8 mouse cellular contexts compared by ENCODE assay signal in the genomic region with DNA sequence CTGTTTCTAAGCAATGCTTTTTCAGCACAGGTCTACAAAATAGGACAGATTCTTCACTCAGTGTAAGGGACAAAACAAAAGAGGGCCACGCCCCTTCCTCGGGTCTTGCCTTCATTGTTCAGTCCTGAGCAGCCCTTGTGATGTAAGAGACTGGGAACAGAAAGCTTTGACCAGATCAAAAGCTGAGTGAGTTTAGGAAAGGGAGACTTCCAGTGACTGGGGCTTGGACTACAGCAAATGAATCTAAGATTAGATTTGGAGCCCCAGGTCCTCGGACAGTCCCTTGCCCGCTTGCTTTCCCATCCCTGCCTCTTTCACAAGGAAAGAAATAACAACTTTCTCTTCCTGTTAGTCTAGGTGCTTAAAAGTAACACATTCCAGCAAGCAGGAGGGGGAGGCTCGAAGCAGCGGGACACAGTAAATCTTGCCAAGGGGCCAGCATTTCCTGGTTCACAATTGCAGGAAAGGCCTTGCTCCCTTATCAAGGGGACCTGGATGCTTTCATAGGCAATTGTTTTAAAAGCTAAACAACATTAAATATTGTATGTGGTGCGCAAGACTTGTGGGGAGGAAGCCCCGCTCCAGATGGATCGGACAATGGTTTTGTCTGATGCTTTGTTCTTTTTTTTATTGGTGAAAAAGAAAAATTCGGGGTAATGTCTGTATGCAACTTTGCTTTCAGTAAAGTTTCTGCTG.
DNase-seq lines count a peak whose midpoint lies in the region; ATAC-seq and TF ChIP-seq lines count a peak whose summit lies in the region.

No protein-coding gene starts in this region.

- TF ChIP-seq CTCF in intestine, postnatal 0 days (IDR thresholded peaks at IDR 0.05; ENCODE audit: low read depth) = no peak

- H3K4me3 ChIP-seq in intestine, embryonic 16.5 days (ENCODE audit: low read length) = no peak overlapping the region
- no peak overlapping the region for H3K4me3 ChIP-seq in intestine, postnatal 0 days (ENCODE audit: low read depth, low read length)
- H3K4me3 ChIP-seq in stomach, embryonic 14.5 days (ENCODE audit: low read depth, low read length) = no peak overlapping the region

- DNase-seq in heart, adult 11 months = peak; percentile 99
- DNase-seq in kidney, adult 18-20 months = peak; percentile 53
- peak; percentile 78 for DNase-seq in lung, postnatal 10 days
- DNase-seq in cerebellum, postnatal 25 days = no peak

- H3K4me1 ChIP-seq in intestine, embryonic 16.5 days (ENCODE audit: control insufficient read depth, insufficient read depth, low read length) = no peaks in the 10 kb centered on the region
- H3K4me1 ChIP-seq in intestine, postnatal 0 days (replicated peaks; ENCODE audit: control insufficient read depth, insufficient read depth, low read length) = no peaks in the 10 kb centered on the region
- H3K4me1 ChIP-seq in stomach, embryonic 14.5 days (ENCODE audit: control insufficient read depth, insufficient read depth, low read length) = peaks cover 6% of the 10 kb centered on the region; the same call in 1 of the 2 replicates

- no peaks in the 10 kb centered on the region for H3K36me3 ChIP-seq in intestine, embryonic 16.5 days (ENCODE audit: control insufficient read depth, insufficient read depth, low read length)
- H3K36me3 ChIP-seq in intestine, postnatal 0 days (ENCODE audit: control insufficient read depth, insufficient read depth) = no peaks in the 10 kb centered on the region
- no peaks in the 10 kb centered on the region for H3K36me3 ChIP-seq in stomach, embryonic 14.5 days (ENCODE audit: control insufficient read depth, insufficient read depth, low read length)

- H3K4me2 ChIP-seq in intestine, embryonic 16.5 days (ENCODE audit: low read depth, low read length) = no peak overlapping the region
- no peak overlapping the region for H3K4me2 ChIP-seq in intestine, postnatal 0 days (replicated peaks; ENCODE audit: low read depth)
- H3K4me2 ChIP-seq in stomach, embryonic 14.5 days (replicated peaks; ENCODE audit: low read depth, low read length) = no peak overlapping the region

- peak; percentile 33; the same call in 1 of the 2 replicates for ATAC-seq in intestine, embryonic 16.5 days
- no peak for ATAC-seq in intestine, postnatal 0 days
- ATAC-seq in stomach, embryonic 14.5 days (ENCODE audit: insufficient number of reproducible peaks, insufficient read depth, low FRiP score, low read depth) = peak; percentile 56; the same call in 1 of the 2 replicates
- ATAC-seq in granulocyte monocyte progenitor cell, adult 5-6 weeks (replicated peaks; ENCODE audit: poor library complexity, severe bottlenecking) = no peak

- no peak overlapping the region for H3K9ac ChIP-seq in intestine, embryonic 16.5 days (ENCODE audit: low read depth, low read length)
- no peak overlapping the region for H3K9ac ChIP-seq in intestine, postnatal 0 days (ENCODE audit: low read depth, low read length)
- no peak overlapping the region for H3K9ac ChIP-seq in stomach, embryonic 14.5 days (replicated peaks; ENCODE audit: low read depth, low read length)

- WGBS in intestine, embryonic 16.5 days = 48% methylated on average over 10 of the region's 10 CpGs
- 53% methylated on average over 10 of the region's 10 CpGs for WGBS in intestine, postnatal 0 days
- 53% methylated on average over 10 of the region's 10 CpGs for WGBS in stomach, embryonic 14.5 days

- no peaks in the 10 kb centered on the region for H3K9me3 ChIP-seq in intestine, embryonic 16.5 days (ENCODE audit: control insufficient read depth, low read length)
- H3K9me3 ChIP-seq in intestine, postnatal 0 days (ENCODE audit: control insufficient read depth) = no peaks in the 10 kb centered on the region
- H3K9me3 ChIP-seq in stomach, embryonic 14.5 days (ENCODE audit: control insufficient read depth, low read depth, low read length) = no peaks in the 10 kb centered on the region

- peak overlapping the region; percentile 50; the same call in 1 of the 2 replicates for H3K27ac ChIP-seq in intestine, embryonic 16.5 days (ENCODE audit: low read length)
- H3K27ac ChIP-seq in intestine, postnatal 0 days (ENCODE audit: low read depth, low read length) = no peak overlapping the region
- H3K27ac ChIP-seq in stomach, embryonic 14.5 days (ENCODE audit: low read length) = peak overlapping the region; percentile 21; the same call in 1 of the 2 replicates

- H3K27me3 ChIP-seq in intestine, embryonic 16.5 days (replicated peaks; ENCODE audit: control insufficient read depth, insufficient read depth, low read length) = no peaks in the 10 kb centered on the region
- H3K27me3 ChIP-seq in intestine, postnatal 0 days (replicated peaks; ENCODE audit: control insufficient read depth, insufficient read depth, low read length) = no peaks in the 10 kb centered on the region
- H3K27me3 ChIP-seq in stomach, embryonic 14.5 days (ENCODE audit: control insufficient read depth, insufficient read depth, low read length) = no peaks in the 10 kb centered on the region

Comparison
In these comparisons a context has a peak if more than half of its experiments do, and no peak if none do; other contexts are left out.
1. ATAC-seq: peak in intestine, embryonic 16.5 days (single experiment) and stomach, embryonic 14.5 days (single experiment); none in intestine, postnatal 0 days (single experiment) and granulocyte monocyte progenitor cell, adult 5-6 weeks (single experiment).
2. DNase-seq: peak in heart, adult 11 months (single experiment), kidney, adult 18-20 months (single experiment) and lung, postnatal 10 days (single experiment); none in cerebellum, postnatal 25 days (0 of 2).